Mouse (Mus musculus) macrophage (primary cell): Measurements from ENCODE around the gene Cfap77. TPM values are rescaled to one million over a fixed set of nuclear protein-coding genes. Genes with fewer than 3 reads are reported as not detected.

Experiments used
- H3K27ac ChIP-seq: fragments of 350-480 bp; formaldehyde crosslinking; 2 replicates; pipeline ENCODE4 v1.9.0; 2021
- H3K36me3 ChIP-seq: fragments of 350-480 bp; formaldehyde crosslinking; 2 replicates; pipeline ENCODE4 v1.9.0; 2021; ENCODE audit errors: inconsistent target
- H3K4me3 ChIP-seq: fragments of 350-480 bp; formaldehyde crosslinking; 2 replicates; pipeline ENCODE4 v1.9.0; 2021; ENCODE audit errors: inconsistent target
- H3K79me2 ChIP-seq: fragments of 350-480 bp; formaldehyde crosslinking; 2 replicates; pipeline ENCODE4 v1.9.0; 2021; ENCODE audit errors: inconsistent target
- WGBS: methylation state at CpG from one replicate; pipeline ENCODE4 v1.1.7; 2026; ENCODE audit warnings: inconsistent platforms; ENCODE audit not compliant: missing documents; 5-methylcytosine and 5-hydroxymethylcytosine counted together
- polyA plus RNA-seq: library from polyadenylated mRNA; stranded (reverse); fragments of 250-400 nt; gene quantifications from 3 replicates; pipeline ENCODE4 v1.2.4, GENCODE M21; 2018; ENCODE audit warnings: inconsistent platforms

Cfap77 gene
- polyA plus RNA-seq, 1 experiment from 2014 or later = not detected

DNA sequence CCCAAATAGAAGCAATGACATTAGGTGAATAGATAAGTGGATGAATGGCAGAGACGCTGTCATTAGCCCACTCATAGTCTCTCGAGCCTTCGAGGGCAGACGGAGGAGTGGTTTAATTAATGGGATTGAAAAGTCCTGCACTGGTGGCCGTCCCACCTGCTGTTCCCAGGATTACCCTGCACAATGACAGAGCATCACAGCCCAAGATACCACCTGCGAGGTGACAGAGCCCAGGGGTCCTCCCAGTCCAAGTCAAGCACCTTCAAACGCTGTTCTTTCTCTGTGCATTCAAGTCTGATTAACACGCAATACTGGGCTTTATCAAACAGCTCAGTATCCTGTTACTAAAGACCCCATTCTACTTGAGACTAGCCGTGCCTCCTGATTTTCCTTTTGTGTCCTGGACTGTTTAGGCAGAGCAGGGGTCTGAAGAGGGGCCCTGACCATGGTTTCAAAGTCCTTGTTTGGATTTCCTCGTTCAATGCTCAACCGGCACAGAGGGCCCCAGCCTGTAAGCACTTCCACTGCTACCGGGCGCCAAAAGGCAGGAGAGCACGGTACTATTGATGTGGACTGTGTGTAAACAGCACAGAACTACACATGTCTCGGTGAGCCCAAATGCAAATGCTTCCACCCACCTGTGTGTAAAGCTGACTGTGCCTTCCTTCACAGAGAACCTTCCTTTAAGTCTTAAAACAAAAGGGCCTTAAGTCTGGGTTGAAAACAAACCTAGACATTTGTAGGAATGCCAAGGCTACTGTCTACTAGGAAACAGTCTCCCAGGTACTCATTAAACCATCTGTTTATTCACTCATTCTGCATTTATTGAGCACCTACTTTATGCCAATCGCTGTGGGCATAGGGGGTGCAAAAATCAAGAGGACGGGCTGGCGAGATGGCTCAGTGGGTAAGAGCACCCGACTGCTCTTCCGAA, 20.1 kb downstream of the Cfap77 start:
- Histone ChIP-seq H3K27ac (no peak overlapping the region), H3K36me3 (no peaks in the 10 kb centered on the region), H3K79me2 (no peaks in the 10 kb centered on the region), H3K4me3 (no peak overlapping the region)
- WGBS = 85% methylated on average over 18 of the region's 20 CpGs

- WGBS = 89% methylated on average over 4 of the region's 4 CpGs
- Histone ChIP-seq H3K27ac (no peak overlapping the region), H3K4me3 (no peak overlapping the region), H3K79me2 (no peaks in the 10 kb centered on the region), H3K36me3 (no peaks in the 10 kb centered on the region)
These were observed 22.9 kb downstream of the Cfap77 start for GRCm38 (mm10) chr2:29031951-29032350.

GRCm38 (mm10) chr2:29030048-29030734, 24.7 kb downstream of the Cfap77 start:
- Histone ChIP-seq H3K36me3 (no peaks in the 10 kb centered on the region), H3K27ac (no peak overlapping the region), H3K4me3 (no peak overlapping the region), H3K79me2 (no peaks in the 10 kb centered on the region)
- 50% methylated on average over 15 of the region's 20 CpGs for WGBS

DNA sequence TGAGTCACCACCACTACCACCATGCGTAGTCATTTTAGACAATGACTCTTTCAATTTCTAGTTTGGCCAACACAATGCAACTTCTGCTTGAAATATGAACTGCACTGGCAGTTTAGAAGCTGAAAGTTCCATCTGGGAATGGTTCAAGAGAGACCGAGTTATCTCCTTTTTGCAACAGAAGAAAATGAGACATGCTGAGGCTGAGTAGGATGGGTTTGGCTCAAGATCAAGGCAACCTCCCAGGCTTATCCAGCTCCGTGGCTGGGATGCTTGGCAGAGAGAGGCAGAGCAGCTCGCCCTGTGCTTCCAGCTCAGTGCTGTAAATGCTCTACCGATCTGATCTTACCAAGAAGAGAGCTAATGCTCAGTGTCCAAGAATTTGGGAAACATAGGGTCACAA, 29.6 kb downstream of the Cfap77 start:
- Histone ChIP-seq H3K36me3 (no peaks in the 10 kb centered on the region), H3K4me3 (no peak overlapping the region), H3K79me2 (no peaks in the 10 kb centered on the region), H3K27ac (no peak overlapping the region)
- WGBS = 89% methylated on average over 5 of the region's 5 CpGs

DNA sequence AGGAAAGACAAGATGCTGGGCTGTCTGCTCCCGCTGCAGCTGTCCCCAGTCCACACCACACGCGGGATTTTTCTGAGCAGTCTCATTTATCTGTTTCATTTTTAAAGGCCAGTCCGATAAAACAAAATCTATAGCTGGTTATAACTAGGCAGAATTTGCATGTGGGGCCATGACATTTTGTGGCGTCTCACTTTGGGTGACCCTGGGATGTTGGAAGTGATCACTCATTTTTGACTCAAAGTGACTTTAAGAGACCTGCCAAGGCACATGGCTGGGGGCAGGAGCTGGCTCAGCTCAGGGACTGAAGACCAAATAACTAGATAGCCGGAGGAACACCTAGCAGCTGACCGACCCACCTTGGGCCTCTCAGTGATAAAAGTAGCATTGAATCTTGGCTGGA, 31.9 kb downstream of the Cfap77 start:
- Histone ChIP-seq H3K79me2 (no peaks in the 10 kb centered on the region), H3K36me3 (no peaks in the 10 kb centered on the region), H3K27ac (no peak overlapping the region), H3K4me3 (no peak overlapping the region)
- WGBS = 97% methylated on average over 7 of the region's 7 CpGs

DNA sequence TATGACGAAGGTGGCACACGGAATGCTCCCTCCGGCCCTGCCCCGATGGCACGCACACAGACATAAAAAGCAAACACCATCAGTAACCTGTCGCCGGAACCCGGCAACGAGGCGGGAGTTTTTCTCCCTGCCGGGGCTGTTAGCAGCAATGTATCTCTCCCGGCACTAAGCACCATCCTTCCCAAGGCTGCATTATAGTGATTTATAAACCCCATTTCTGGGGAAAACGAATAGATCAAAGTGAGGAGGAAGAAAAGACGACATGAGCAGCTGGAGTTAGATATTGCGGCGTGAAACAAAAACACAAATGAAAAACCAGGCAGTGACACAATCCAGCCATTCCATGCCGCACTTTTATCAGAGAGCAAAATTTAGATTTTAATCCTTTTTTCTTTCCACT, 33.8 kb downstream of the Cfap77 start:
- Histone ChIP-seq H3K27ac (no peak overlapping the region), H3K36me3 (no peaks in the 10 kb centered on the region), H3K4me3 (no peak overlapping the region), H3K79me2 (no peaks in the 10 kb centered on the region)
- 76% methylated on average over 17 of the region's 17 CpGs for WGBS

DNA sequence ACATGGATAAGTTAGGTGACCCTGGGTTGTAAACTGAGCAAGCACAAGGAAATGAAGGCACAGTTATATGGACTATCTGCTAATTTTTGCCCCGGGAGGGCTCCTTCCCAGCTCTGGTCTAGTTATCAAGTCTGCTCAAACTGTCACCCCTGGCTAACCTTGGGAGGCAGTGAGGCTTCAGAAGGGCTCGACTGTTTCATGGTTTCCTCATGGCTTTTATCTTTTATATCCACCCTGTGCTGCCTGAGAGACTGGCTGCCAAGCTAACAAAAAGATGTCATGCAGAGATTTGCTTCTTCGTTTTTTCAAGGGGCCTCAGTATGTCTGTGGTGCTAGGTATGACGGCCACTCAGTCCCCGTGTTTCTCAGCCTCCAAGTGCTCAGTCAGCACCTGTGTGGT, 36.2 kb downstream of the Cfap77 start:
- no peaks in the 10 kb centered on the region for H3K79me2 ChIP-seq
- H3K27ac ChIP-seq = no peak overlapping the region
- 69% methylated on average over 5 of the region's 5 CpGs for WGBS
- H3K36me3 ChIP-seq = no peaks in the 10 kb centered on the region
- no peak overlapping the region for H3K4me3 ChIP-seq

DNA sequence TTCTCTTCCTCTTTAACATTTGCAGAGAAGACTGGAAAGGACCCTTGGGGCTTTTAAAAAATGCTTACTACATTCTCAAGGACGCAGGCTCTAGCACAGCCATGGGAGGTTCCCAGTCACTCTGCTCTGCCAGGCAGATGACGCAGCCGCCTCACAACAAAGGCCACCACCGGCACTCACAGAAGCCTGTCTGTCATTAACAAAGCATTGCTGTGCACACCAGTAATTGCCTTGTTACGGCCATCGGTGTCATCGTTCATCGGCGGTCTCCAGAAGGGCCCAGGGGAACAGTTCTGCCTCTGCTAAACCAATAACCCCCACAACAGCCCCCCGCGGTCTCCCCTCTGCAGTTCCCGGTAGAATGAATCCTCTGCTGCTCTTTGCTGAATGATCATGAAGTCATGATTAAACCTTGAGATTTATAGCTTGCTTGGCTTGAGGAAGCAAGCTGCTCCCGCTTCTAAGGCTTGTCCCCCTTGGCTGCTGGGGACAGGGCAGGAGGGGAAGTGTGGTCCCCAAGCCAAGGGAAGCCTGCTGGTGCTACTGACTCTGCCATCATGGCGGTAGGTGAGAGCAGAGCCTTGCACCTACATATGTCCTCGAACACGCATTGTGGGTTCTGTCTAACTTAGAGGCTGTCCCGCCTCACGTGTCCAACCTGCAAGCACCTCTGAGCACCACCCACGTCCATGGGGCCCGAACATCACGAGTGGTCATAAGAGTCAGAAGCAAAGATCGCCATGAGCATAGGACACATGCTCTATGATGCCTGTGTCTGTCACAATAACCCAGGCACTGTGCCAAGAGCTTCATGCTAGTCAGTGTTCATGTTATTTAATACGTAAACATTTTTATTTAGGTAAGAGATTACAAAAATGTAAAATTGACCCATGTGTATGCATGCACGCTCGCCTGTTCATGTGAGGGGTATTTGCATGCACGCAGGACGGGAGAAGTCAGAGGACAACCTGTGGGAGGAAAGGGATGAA, 38.0 kb downstream of the Cfap77 start:
- no peaks in the 10 kb centered on the region for H3K79me2 ChIP-seq
- 55% methylated on average over 27 of the region's 27 CpGs for WGBS
- no peak overlapping the region for H3K4me3 ChIP-seq
- H3K27ac ChIP-seq = no peak overlapping the region
- no peaks in the 10 kb centered on the region for H3K36me3 ChIP-seq

DNA sequence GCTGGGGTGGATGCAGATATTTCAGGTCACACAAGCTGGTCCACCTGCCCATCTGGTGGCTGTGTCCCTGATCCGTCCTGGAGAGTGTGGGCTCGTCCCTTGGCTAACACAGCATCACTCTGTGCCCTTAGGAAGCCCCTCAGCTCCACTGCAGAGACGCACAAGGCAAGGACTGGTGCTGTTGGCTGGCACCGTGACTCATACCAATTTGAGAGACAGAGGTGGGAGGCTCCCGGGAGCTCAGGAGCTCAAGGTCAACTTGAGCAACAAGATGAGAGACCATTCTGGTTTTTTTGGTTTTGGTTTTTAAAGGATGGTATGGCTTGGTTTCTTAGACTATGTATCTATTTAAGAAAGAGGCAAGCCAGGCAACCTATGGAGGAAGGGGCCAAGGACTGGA, 42.3 kb downstream of the Cfap77 start:
- 81% methylated on average over 5 of the region's 5 CpGs for WGBS
- no peaks in the 10 kb centered on the region for H3K79me2 ChIP-seq
- no peaks in the 10 kb centered on the region for H3K36me3 ChIP-seq
- no peak overlapping the region for H3K4me3 ChIP-seq
- H3K27ac ChIP-seq = no peak overlapping the region

DNA sequence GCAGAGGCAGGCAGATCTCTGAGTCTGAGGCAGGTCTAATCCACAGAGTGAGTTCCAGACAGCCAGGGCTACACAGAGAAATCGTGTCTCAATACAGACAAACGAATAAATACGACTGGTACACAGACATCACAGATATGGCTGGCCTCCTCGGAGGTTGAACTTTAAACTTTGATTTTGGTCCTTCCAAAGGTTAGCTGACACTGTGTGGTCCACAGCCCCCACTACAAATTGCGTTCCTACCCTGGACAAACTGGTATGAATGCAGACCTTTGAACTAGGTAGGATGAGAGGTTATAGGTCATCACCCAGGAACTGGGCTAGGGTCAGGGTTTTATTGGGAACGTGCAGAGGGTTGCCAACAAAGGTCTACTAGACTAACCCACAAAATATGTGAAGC, 47.2 kb downstream of the Cfap77 start:
- no peak overlapping the region for H3K27ac ChIP-seq
- no peaks in the 10 kb centered on the region for H3K36me3 ChIP-seq
- H3K79me2 ChIP-seq = no peaks in the 10 kb centered on the region
- H3K4me3 ChIP-seq = no peak overlapping the region
- WGBS = 95% methylated on average over 6 of the region's 6 CpGs

GRCm38 (mm10) chr2:29006455-29007034, 48.3 kb downstream of the Cfap77 start:
- Histone ChIP-seq H3K27ac (no peak overlapping the region), H3K79me2 (no peaks in the 10 kb centered on the region), H3K4me3 (no peak overlapping the region), H3K36me3 (no peaks in the 10 kb centered on the region)
- 93% methylated on average over 13 of the region's 13 CpGs for WGBS

GRCm38 (mm10) chr2:29004037-29004436, 50.8 kb downstream of the Cfap77 start:
- Histone ChIP-seq H3K27ac (no peak overlapping the region), H3K36me3 (no peaks in the 10 kb centered on the region), H3K79me2 (no peaks in the 10 kb centered on the region), H3K4me3 (no peak overlapping the region)
- 18% methylated on average over 9 of the region's 9 CpGs for WGBS

- WGBS = 60% methylated on average over 5 of the region's 5 CpGs
These were observed 56.6 kb downstream of the Cfap77 start for GRCm38 (mm10) chr2:28998246-28998645.

DNA sequence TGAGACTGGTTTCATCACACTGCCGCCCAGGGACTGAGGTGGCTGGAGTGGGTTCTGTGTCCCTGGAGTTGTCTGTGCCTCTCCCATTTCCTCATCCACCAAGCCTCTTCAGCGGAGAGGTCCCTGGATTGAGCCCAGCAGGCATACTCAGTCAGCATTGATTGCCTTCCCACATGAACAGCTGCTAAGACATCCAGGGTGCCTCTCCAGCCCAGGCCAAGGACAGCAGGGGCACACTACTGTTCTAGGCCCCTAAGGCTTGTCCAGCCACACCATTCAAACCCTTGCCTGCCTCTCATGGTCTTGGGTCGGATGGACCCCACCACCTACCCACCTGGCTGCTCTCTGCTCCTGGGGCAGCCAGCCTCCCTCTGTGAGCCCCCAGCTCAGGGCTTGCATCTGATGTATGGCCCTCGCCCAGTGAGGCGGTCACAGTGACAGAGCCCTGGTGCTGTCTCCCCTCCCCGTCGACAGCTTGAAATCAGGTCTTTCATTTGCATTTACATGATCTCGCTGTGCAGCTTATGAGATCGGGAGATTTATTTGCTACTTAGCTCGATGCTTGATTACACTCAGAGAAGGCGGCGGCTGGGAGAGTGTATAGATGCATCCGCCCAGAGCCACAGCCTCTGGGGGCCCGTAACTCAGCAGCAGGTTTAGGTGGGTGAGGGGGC, 57.6 kb downstream of the Cfap77 start:
- WGBS = 82% methylated on average over 14 of the region's 14 CpGs
- no peaks in the 10 kb centered on the region for H3K79me2 ChIP-seq
- H3K4me3 ChIP-seq = no peak overlapping the region
- no peak overlapping the region for H3K27ac ChIP-seq
- H3K36me3 ChIP-seq = no peaks in the 10 kb centered on the region

More at GRCm38 (mm10) chr2:28998246-28998645, 56.6 kb downstream of the Cfap77 start:
- Histone ChIP-seq H3K27ac (no peak overlapping the region), H3K36me3 (no peaks in the 10 kb centered on the region), H3K4me3 (no peak overlapping the region), H3K79me2 (no peaks in the 10 kb centered on the region)
